9 mouse cellular contexts compared by ENCODE assay signal in the genomic region with DNA sequence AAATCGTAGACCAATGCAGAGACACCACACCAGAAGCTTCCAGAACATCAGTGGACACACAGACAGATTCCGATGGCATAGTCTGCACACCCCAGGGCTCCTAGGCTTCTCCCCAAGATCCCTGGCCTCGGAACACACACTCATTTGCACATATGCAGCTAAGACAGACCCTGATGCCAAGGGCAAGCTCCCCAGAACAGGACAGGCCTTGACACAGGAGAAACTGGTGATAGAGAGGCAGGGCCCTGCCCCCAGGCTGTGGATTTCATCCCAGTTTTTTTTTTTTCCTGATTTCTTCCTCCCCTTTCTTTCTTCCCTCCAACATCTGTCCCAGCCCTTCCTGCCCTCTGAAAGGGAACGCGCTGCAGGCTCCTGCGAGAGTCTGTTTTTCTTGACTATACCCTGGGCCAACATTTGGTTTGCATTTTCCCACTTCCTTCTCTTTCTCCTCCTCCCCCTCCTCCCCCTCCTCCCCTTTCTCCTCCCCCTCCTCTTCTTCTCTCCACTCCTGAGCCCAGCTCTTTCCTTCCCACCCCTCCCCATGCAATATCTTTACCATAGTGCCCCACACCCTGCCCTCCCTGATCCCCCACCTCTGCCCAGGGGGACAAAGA. TPM values are rescaled to one million over a fixed set of nuclear protein-coding genes. Genes with fewer than 3 reads are reported as not detected.
DNase-seq lines count a peak whose midpoint lies in the region; ATAC-seq lines count a peak whose summit lies in the region.
"Had no signal": no experiment of that assay in that cellular context is flagged by ENCODE, and none has a peak within 500 bp of the region (broad histone marks: within the 10 kb centered on the region; RNA-seq: fewer than 3 reads in every experiment).

No protein-coding gene starts in this region.

- H3K9ac ChIP-seq in lung, embryonic 15.5 days = peak overlapping the region; percentile 20; the same call in 1 of the 2 replicates
- no peak overlapping the region for H3K9ac ChIP-seq in neural tube, embryonic 11.5 days (ENCODE audit: low read length)

- H3K36me3 ChIP-seq in lung, embryonic 15.5 days = no peaks in the 10 kb centered on the region
- no peaks in the 10 kb centered on the region for H3K36me3 ChIP-seq in neural tube, embryonic 11.5 days (ENCODE audit: control insufficient read depth, insufficient read depth, low read length)

- H3K27ac ChIP-seq in lung, embryonic 15.5 days = peak overlapping the region; percentile 94
- peak overlapping the region; percentile 17 for H3K27ac ChIP-seq in neural tube, embryonic 11.5 days (ENCODE audit: low read depth, low read length)

- no peak overlapping the region for H3K4me3 ChIP-seq in lung, embryonic 15.5 days
- no peak overlapping the region for H3K4me3 ChIP-seq in neural tube, embryonic 11.5 days (ENCODE audit: low read depth, low read length)

- H3K9me3 ChIP-seq in lung, embryonic 15.5 days = no peaks in the 10 kb centered on the region
- H3K9me3 ChIP-seq in neural tube, embryonic 11.5 days (ENCODE audit: control insufficient read depth, low read length) = no peaks in the 10 kb centered on the region

- peaks cover 61% of the 10 kb centered on the region for H3K4me1 ChIP-seq in lung, embryonic 15.5 days
- H3K4me1 ChIP-seq in neural tube, embryonic 11.5 days (ENCODE audit: control insufficient read depth, insufficient read depth, low read length) = peaks cover 17% of the 10 kb centered on the region

- peaks cover 14% of the 10 kb centered on the region; the same call in 1 of the 2 replicates for H3K27me3 ChIP-seq in lung, embryonic 15.5 days
- 0 out of 2 replicates have a peak, but pooled peaks cover under 1% of the 10 kb centered on the region for H3K27me3 ChIP-seq in neural tube, embryonic 11.5 days (ENCODE audit: control insufficient read depth, insufficient read depth, low read length)

- ATAC-seq in lung, embryonic 15.5 days (ENCODE audit: borderline replicate concordance, extremely low read depth, low FRiP score, low TSS enrichment) = peak; percentile 58
- ATAC-seq in neural tube, embryonic 11.5 days (ENCODE audit: insufficient read depth, low FRiP score, low TSS enrichment) = no peak
- no peak for ATAC-seq in activated CD4-positive, CD25-positive, alpha-beta regulatory T cell, adult 4 months
- no peak for ATAC-seq in megakaryocyte progenitor cell, adult 5-6 weeks (replicated peaks; ENCODE audit: poor library complexity)

- no peak for DNase-seq in lung, postnatal 25 days (ENCODE audit: low spot score)
- DNase-seq in embryo, embryonic 10.5 days (ENCODE audit: low spot score) = peak; percentile 80
- DNase-seq in forelimb bud, embryonic 11.5 days (ENCODE audit: low read depth, low spot score) = peak; percentile 86
- peak; percentile 47 for DNase-seq in neural tube, embryonic 11.5 days (ENCODE audit: low spot score)
- DNase-seq in right cerebral cortex, adult 2 months (ENCODE audit: low spot score in 2 of 2) = no peak
- DNase-seq: thymus, adult 2 months had no signal

- WGBS in lung, embryonic 15.5 days = 27% methylated on average over 6 of the region's 6 CpGs
- WGBS in neural tube, embryonic 11.5 days = 34% methylated on average over 6 of the region's 6 CpGs

- peak overlapping the region; percentile 61 for H3K4me2 ChIP-seq in lung, embryonic 15.5 days
- no peak overlapping the region for H3K4me2 ChIP-seq in neural tube, embryonic 11.5 days (ENCODE audit: low read depth)

RNA-seq across cellular contexts. Expression of a gene that starts 32.5 kb away (rescaled TPM):
- polyA plus RNA-seq in lung, embryonic 15.5 days (2015; fragmentation: Nextera tagmentation; extraction: Ambion mirVana) = 104 and 130 TPM in 2 replicates
- 17.9 and 19.9 TPM in 2 replicates for polyA plus RNA-seq in neural tube, embryonic 11.5 days (2014; fragmentation: Nextera tagmentation; extraction: Ambion mirVana)
- polyA plus RNA-seq in activated CD4-positive, CD25-positive, alpha-beta regulatory T cell, adult 4 months (2017; shearing (Covaris generic)) = 10 to 100 TPM; 21.7 to 23.3 TPM
- total RNA-seq in megakaryocyte progenitor cell, adult 5-6 weeks (2015) = 12.4 and 15.4 TPM in 2 replicates
- 3.1 and 9.7 TPM in 2 replicates for total RNA-seq in megakaryocyte progenitor cell, adult 5-6 weeks (2017)

RNA-seq across cellular contexts. Expression of a gene that starts 33.6 kb away (rescaled TPM):
- polyA plus RNA-seq in lung, embryonic 15.5 days (2015; fragmentation: Nextera tagmentation; extraction: Ambion mirVana) = 0.35 and 0.41 TPM in 2 replicates
- 0.38 and 0.78 TPM in 2 replicates for polyA plus RNA-seq in neural tube, embryonic 11.5 days (2014; fragmentation: Nextera tagmentation; extraction: Ambion mirVana)
- not detected for polyA plus RNA-seq in activated CD4-positive, CD25-positive, alpha-beta regulatory T cell, adult 4 months (2017; shearing (Covaris generic))
- 0.37 and 0.72 TPM in 2 replicates for total RNA-seq in megakaryocyte progenitor cell, adult 5-6 weeks (2015)
- 0.54 and 0.68 TPM in 2 replicates for total RNA-seq in megakaryocyte progenitor cell, adult 5-6 weeks (2017)

Comparison
In these comparisons a context has a peak if more than half of its experiments do, and no peak if none do; other contexts are left out.
1. DNase-seq: peak in embryo, embryonic 10.5 days (single experiment), forelimb bud, embryonic 11.5 days (single experiment) and neural tube, embryonic 11.5 days (single experiment); none in lung, postnatal 25 days (single experiment) and right cerebral cortex, adult 2 months (0 of 2).